Mouse (Mus musculus) brown adipose tissue, adult 24 weeks (tissue): ENCODE measurements around the gene Pou2f1. TPM values are rescaled to one million over a fixed set of nuclear protein-coding genes. Genes with fewer than 3 reads are reported as not detected.

Source experiments
- H3K27ac ChIP-seq: fragments of 200-500 bp; replicated peaks from 2 replicates; pipeline ENCODE4 v1.5.1; 2012; ENCODE audit warnings: low read depth, mild to moderate bottlenecking, low read length
- H3K4me1 ChIP-seq: fragments of 200-500 bp; 2 replicates; pipeline ENCODE4 v1.6.1; 2012; ENCODE audit warnings: low read length, mixed read lengths; ENCODE audit not compliant: control insufficient read depth, insufficient read depth, insufficient read length
- H3K4me3 ChIP-seq: fragments of 200-500 bp; 2 replicates; pipeline ENCODE4 v1.5.1; 2012; ENCODE audit warnings: low read depth, mild to moderate bottlenecking, low read length, moderate library complexity; ENCODE audit not compliant: insufficient read depth
- polyA plus RNA-seq: library from polyadenylated mRNA; stranded (reverse); fragments of >200 nt; gene quantifications from 2 replicates; pipeline ENCODE4 v1.2.4, GENCODE M21; 2012; ENCODE audit not compliant: missing spikeins, insufficient read depth, insufficient read length

Pou2f1 gene
- polyA plus RNA-seq, 1 experiment: 4.0 TPM

DNA sequence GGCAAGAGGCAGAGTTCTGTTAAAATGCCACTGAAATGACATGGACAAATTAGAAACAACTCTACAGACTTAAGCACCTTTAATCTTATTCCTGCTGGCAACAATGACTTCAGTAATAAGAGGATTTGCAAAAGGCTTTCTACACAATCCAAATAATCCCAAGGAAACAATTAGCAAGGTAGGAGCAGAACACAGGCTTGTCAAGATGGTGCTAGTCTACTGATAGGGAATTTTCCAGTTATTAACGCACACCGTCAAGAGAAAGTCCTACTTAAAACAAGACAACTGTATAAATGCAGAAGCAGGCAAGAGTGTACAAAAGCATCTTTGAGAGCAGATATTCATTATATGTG is 67.0 kb downstream of the Pou2f1 start:
- Histone ChIP-seq H3K27ac (no peak overlapping the region), H3K4me1 (no peaks in the 10 kb centered on the region; the same call in 1 of the 2 replicates), H3K4me3 (no peak overlapping the region)

DNA sequence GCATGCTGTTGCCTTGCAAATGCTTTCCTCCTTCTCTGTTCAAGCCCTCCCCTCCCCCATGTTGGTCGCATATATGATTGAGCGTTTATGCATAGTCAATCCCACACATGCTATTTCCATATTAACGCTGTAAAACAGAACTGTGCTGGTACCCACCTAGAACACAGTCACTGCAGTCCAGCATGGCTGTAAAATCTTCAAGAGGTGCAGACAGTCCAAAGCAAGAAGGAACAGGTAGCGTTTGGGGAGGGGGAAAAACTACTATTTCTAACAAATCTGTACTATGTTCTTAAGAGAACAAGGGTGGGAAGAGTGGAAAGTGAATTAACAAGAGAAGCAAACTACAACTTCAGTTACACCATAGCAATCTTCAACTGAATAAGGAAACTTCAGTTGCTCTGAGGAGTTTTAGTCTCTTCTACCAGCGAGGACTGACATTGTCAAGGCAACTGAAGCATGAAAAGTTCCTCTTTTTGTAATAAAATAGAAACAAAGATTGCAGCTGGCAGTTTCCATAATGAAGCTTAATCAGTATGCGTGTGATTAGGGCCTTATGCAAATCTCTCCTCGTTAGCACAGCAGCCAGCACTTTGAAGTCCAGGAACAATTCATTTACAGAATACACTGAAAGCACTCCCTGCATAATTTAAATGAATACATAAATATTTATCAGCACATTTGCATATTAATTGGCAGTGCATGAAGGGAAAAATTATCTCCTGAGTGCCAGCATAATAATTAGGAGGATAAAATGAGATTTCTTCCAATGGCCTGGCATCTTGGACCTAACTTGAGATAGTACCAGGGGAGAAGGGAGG is 67.6 kb downstream of the Pou2f1 start:
- Histone ChIP-seq H3K27ac (no peak overlapping the region), H3K4me3 (no peak overlapping the region), H3K4me1 (no peaks in the 10 kb centered on the region; the same call in 1 of the 2 replicates)

GRCm38 (mm10) chr1:165933915-165934647 is 68.4 kb downstream of the Pou2f1 start:
- H3K4me1 ChIP-seq: no peaks in the 10 kb centered on the region; the same call in 1 of the 2 replicates
- no peak overlapping the region for H3K4me3 ChIP-seq
- H3K27ac ChIP-seq: no peak overlapping the region

DNA sequence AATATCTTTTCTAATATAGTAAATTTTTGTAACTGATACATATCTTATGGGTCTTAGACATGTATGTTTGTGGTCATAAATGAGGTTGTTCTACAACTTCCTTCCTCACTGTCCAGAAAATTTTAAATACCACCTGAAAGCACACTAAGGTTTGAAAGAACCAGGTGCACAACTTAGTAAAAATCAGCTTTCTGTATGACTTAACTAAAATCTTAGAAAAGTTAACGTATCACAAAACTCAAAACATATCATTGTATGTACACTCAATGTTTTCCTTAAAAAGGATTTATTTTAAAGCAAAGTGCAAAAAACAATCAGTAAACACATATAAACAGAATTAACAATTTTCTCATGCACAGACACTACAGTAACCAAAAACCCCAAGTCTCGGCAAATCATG is 69.6 kb downstream of the Pou2f1 start:
- Histone ChIP-seq H3K4me1 (no peaks in the 10 kb centered on the region; the same call in 1 of the 2 replicates), H3K27ac (no peak overlapping the region), H3K4me3 (no peak overlapping the region)

DNA sequence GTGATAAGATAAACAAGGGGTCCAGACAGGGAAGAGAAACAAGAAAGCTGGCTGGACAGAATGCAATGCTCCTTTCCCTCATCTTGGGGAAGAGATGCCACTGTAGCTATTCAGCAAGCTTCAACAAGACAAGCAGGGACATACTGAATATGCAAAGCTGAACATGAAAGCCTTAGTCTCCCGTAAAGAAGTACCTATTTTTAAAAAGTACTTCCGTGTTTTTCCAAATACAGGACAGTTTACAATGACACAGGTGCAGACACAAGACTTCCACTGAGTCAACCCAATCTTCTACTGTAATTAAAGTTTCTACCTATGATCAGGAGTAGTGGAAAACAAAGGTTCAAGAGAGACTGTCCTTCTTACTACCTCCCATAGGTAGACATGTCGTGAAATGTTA is 72.0 kb downstream of the Pou2f1 start:
- no peaks in the 10 kb centered on the region; the same call in 1 of the 2 replicates for H3K4me1 ChIP-seq
- H3K4me3 ChIP-seq: no peak overlapping the region
- H3K27ac ChIP-seq: no peak overlapping the region

- H3K4me1 ChIP-seq: no peaks in the 10 kb centered on the region; the same call in 1 of the 2 replicates
- no peak overlapping the region for H3K4me3 ChIP-seq
- H3K27ac ChIP-seq: no peak overlapping the region
These were observed 74.8 kb downstream of the Pou2f1 start for GRCm38 (mm10) chr1:165927507-165928279.

GRCm38 (mm10) chr1:165925207-165925606 is 77.3 kb downstream of the Pou2f1 start:
- Histone ChIP-seq H3K27ac (no peak overlapping the region), H3K4me3 (no peak overlapping the region), H3K4me1 (no peaks in the 10 kb centered on the region)

- no peak overlapping the region for H3K27ac ChIP-seq
- H3K4me3 ChIP-seq: no peak overlapping the region
- H3K4me1 ChIP-seq: no peaks in the 10 kb centered on the region
These were observed 80.0 kb downstream of the Pou2f1 start for GRCm38 (mm10) chr1:165922488-165922887.

GRCm38 (mm10) chr1:165921026-165921425 is 81.5 kb downstream of the Pou2f1 start:
- Histone ChIP-seq H3K4me3 (no peak overlapping the region), H3K4me1 (no peaks in the 10 kb centered on the region), H3K27ac (no peak overlapping the region)

GRCm38 (mm10) chr1:165914416-165914801 is 88.1 kb downstream of the Pou2f1 start:
- H3K4me3 ChIP-seq: no peak overlapping the region
- H3K27ac ChIP-seq: no peak overlapping the region
- H3K4me1 ChIP-seq: no peaks in the 10 kb centered on the region

- H3K4me3 ChIP-seq: no peak overlapping the region
- H3K27ac ChIP-seq: no peak overlapping the region
- H3K4me1 ChIP-seq: no peaks in the 10 kb centered on the region
These were observed 88.6 kb downstream of the Pou2f1 start for GRCm38 (mm10) chr1:165913720-165914415.

DNA sequence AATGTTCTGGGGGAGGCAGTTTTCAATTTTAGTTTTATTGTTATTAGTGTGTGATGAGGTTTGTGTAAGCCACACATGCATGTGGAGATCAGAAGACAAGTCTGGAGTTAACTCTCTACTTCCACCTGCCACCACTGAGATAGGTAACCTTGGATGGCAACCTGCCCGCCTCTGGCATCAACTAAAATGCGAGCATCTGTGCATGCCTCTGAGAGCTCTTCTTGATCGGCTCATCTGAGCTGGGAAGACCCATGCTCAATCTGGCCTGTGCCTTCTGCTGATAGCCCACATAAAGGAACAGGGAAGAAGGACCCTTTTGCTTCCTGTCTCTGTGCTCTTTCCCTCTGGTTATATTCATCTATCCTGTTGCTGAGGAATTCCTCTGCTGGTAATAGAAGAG is 93.0 kb downstream of the Pou2f1 start:
- H3K4me1 ChIP-seq: no peaks in the 10 kb centered on the region
- H3K4me3 ChIP-seq: no peak overlapping the region
- H3K27ac ChIP-seq: no peak overlapping the region

- Histone ChIP-seq H3K27ac (no peak overlapping the region), H3K4me3 (no peak overlapping the region), H3K4me1 (no peaks in the 10 kb centered on the region)
These were observed 93.7 kb downstream of the Pou2f1 start for GRCm38 (mm10) chr1:165908806-165909205.

GRCm38 (mm10) chr1:165908153-165908552 is 94.3 kb downstream of the Pou2f1 start:
- Histone ChIP-seq H3K4me1 (no peaks in the 10 kb centered on the region), H3K4me3 (no peak overlapping the region), H3K27ac (no peak overlapping the region)

- no peak overlapping the region for H3K4me3 ChIP-seq
- H3K4me1 ChIP-seq: no peaks in the 10 kb centered on the region
- H3K27ac ChIP-seq: no peak overlapping the region
These were observed 98.9 kb downstream of the Pou2f1 start for GRCm38 (mm10) chr1:165903596-165903995.
